Mouse (Mus musculus): Measurements from ENCODE around the gene Rfx2.

The Rfx2 gene

GRCm38 (mm10) chr17:56830411-56831110 is at the start of gene Rfx2:
Gene Rfx2, minus strand, starts transcription at chr17:56831013.
- DNase-seq (ENCODE audit: extremely low read depth, insufficient read length, low spot score), result no peak

GRCm38 (mm10) chr17:56877426-56877825 is 46.6 kb upstream of the Rfx2 start:
- no peak for DNase-seq (ENCODE audit: extremely low read depth, insufficient read length, low spot score)

GRCm38 (mm10) chr17:56876981-56877380 is 46.2 kb upstream of the Rfx2 start:
- DNase-seq (ENCODE audit: extremely low read depth, insufficient read length, low spot score), result no peak

- DNase-seq (ENCODE audit: extremely low read depth, insufficient read length, low spot score), result no peak
Observed at GRCm38 (mm10) chr17:56876465-56876864, 45.7 kb upstream of the Rfx2 start.

- DNase-seq (ENCODE audit: extremely low read depth, insufficient read length, low spot score), result no peak
Observed at GRCm38 (mm10) chr17:56874936-56875651, 44.3 kb upstream of the Rfx2 start, which contains the start of gene 1700061G19Rik. Gene 1700061G19Rik, plus strand, starts transcription at chr17:56875477.

GRCm38 (mm10) chr17:56874237-56874636 is 43.4 kb upstream of the Rfx2 start, which contains the start of gene Acsbg2:
Gene Acsbg2, minus strand, starts transcription at chr17:56874447.
- DNase-seq (ENCODE audit: extremely low read depth, insufficient read length, low spot score), result no peak

- no peak for DNase-seq (ENCODE audit: extremely low read depth, insufficient read length, low spot score)
Observed at GRCm38 (mm10) chr17:56872512-56872911, 41.7 kb upstream of the Rfx2 start.

GRCm38 (mm10) chr17:56871767-56872166 is 41.0 kb upstream of the Rfx2 start:
- DNase-seq (ENCODE audit: extremely low read depth, insufficient read length, low spot score), result no peak

- DNase-seq (ENCODE audit: extremely low read depth, insufficient read length, low spot score), result no peak
Observed at GRCm38 (mm10) chr17:56870287-56870953, 39.6 kb upstream of the Rfx2 start.

GRCm38 (mm10) chr17:56869481-56869977 is 38.7 kb upstream of the Rfx2 start:
- DNase-seq (ENCODE audit: extremely low read depth, insufficient read length, low spot score), result no peak

GRCm38 (mm10) chr17:56866071-56866470 is 35.3 kb upstream of the Rfx2 start:
- DNase-seq (ENCODE audit: extremely low read depth, insufficient read length, low spot score), result no peak

- DNase-seq (ENCODE audit: extremely low read depth, insufficient read length, low spot score), result no peak
Observed at GRCm38 (mm10) chr17:56861197-56861596, 30.4 kb upstream of the Rfx2 start.

- DNase-seq (ENCODE audit: extremely low read depth, insufficient read length, low spot score), result no peak
Observed at GRCm38 (mm10) chr17:56858922-56859321, 28.1 kb upstream of the Rfx2 start.

GRCm38 (mm10) chr17:56858216-56858615 is 27.4 kb upstream of the Rfx2 start:
- DNase-seq (ENCODE audit: extremely low read depth, insufficient read length, low spot score), result no peak

- DNase-seq (ENCODE audit: extremely low read depth, insufficient read length, low spot score), result no peak
Observed at GRCm38 (mm10) chr17:56855421-56855820, 24.6 kb upstream of the Rfx2 start.

- no peak for DNase-seq (ENCODE audit: extremely low read depth, insufficient read length, low spot score)
Observed at GRCm38 (mm10) chr17:56851167-56851566, 20.4 kb upstream of the Rfx2 start.

- no peak for DNase-seq (ENCODE audit: extremely low read depth, insufficient read length, low spot score)
Observed at GRCm38 (mm10) chr17:56849710-56850109, 18.9 kb upstream of the Rfx2 start.

GRCm38 (mm10) chr17:56848785-56849184 is 18.0 kb upstream of the Rfx2 start:
- DNase-seq (ENCODE audit: extremely low read depth, insufficient read length, low spot score), result no peak

GRCm38 (mm10) chr17:56843678-56844077 is 12.9 kb upstream of the Rfx2 start:
- no peak for DNase-seq (ENCODE audit: extremely low read depth, insufficient read length, low spot score)

- DNase-seq (ENCODE audit: extremely low read depth, insufficient read length, low spot score), result no peak
Observed at GRCm38 (mm10) chr17:56842173-56842572, 11.4 kb upstream of the Rfx2 start.

- no peak for DNase-seq (ENCODE audit: extremely low read depth, insufficient read length, low spot score)
Observed at GRCm38 (mm10) chr17:56840524-56840923, 9.7 kb upstream of the Rfx2 start.

All from 3134 (cell line).